Mouse (Mus musculus) adrenal gland, adult 2 months (tissue): ENCODE measurements around the gene Eif4ebp2. TPM values are rescaled to one million over a fixed set of nuclear protein-coding genes. Genes with fewer than 3 reads are reported as not detected.
"Not testable (repeated sequence)": the region's sequence is repeated elsewhere in the genome, so short reads cannot be mapped to it uniquely, and the experiment has no call there.

Experiments
- DNase-seq: peaks from one replicate; pipeline ENCODE4 v3.0.0; 2021
- polyA plus RNA-seq: library from polyadenylated mRNA; depleted of rRNA; stranded (reverse); fragments of >200 nt; gene quantifications from 2 replicates; pipeline ENCODE4 v1.2.3, GENCODE M21; 2012
- total RNA-seq, 2 experiments: library from RNA; stranded (reverse); gene quantifications; 2 replicates each; pipeline ENCODE4 v1.2.3; 2021

Gene Eif4ebp2
- total and polyA plus RNA-seq, 3 experiments = 88.7 to 96.2 (median 94.9) TPM

DNA sequence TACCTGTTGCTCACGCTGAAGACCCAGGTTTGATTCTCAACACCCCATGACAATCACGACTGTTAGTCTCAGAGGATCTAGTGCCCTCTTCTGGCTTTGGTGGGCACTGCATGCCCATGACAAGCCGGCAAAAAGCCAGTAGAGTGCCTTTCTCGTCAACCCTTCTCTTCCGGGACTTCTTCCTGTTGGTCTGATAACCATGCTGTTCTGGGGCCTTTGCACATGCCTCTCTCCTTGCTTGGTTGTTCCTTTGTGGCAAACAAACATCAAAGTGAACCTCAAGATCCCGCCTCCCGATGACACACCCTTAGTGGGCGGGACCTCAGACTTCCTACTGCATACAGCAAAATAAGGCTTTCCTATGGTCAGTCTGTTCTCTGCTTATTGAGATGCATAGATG, 13.8 kb upstream of the Eif4ebp2 start:
- DNase-seq = no peak

DNA sequence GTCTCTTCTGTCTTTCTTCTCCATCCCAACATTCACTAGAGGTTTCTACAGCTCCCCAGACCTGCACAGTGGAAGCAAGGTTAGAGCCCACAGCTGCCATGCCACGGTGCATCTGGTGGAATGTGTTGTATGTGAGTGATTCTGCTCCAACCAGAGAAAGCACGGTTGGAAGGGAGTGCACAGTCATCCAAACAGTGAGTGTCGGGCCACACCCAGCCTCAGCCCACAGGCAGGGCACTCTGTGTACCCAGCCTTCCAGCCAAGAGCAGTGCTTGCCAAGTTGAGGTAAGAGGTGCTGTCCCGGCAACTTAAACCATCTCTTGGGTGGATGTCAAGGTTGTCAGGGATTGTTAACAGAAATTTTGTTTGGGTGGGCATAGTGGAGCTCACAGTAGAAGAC, 12.5 kb upstream of the Eif4ebp2 start:
- DNase-seq = no peak

DNA sequence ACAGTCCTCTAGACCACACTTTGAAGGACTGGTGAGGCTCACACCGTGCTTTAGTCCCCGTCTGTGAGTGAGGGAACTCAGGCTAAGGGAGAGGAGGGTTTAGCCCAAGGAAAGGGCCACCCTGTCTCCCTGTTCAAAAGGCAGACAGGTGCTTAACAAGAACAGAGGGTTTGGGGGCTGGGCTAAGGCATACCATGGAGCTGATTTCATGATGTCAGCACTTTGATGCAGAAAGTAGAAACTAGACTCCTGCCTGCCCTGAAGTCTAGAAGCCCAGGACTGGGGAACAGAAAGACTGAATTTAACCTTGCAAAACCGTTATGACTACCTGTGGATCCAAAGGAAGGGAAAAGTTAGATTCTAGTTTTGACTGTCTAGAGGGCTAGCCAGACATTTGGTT, 4.7 kb upstream of the Eif4ebp2 start:
- DNase-seq = no peak

DNA sequence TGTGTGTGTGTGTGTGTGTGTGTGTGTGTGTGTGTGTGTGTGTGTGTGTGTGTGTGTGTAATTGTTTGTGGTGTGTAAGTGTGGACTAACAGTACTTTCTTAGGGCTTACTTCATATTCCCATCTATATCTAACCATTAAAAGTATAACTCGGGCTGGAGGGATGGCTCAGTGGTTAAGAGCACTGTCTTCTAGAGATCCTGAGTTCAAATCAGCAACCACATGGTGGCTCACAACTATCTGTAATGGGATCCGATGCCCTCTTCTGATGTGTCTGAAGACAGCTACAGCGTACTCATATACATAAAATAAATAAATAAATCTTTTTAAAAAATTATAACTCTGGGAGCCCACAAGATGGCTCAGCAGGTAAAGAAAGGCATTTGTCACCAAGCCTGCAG, 710 bp upstream of the Eif4ebp2 start:
- not testable (repeated sequence) for DNase-seq

DNA sequence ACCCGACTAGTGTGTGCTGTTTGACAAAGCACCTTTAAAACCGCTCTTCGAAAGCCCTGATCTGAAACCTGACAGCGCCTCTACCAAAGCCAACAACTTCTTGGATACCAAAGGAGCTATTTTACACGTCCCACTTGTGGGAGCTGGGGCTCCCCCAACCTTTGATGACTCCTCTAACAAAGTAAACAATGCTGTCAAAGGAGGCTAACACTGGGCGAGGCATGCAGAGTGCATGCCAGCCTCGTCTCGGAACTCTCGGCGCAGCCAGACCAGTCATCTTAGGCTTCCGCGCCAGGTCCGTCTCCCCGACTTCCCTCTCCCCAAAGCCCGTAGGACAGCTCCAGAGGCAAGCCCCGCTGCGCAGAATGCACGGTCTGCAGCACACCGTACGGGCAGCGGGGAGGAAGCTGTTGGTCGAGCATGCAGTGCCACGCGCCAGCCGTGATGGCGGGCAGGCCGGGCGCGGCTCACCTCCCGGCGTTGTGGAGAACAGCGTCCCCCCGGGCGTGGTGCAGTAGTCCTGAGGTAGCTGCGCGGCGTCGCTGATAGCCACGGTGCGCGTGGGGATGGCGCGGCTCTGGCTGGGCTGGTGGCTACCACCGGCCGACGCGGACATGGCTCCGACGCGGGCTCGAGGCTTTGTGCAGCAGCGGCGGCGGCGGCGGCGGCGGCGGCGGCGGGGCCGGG, 387 bp downstream of the Eif4ebp2 start:
- DNase-seq = peak; percentile 60

DNA sequence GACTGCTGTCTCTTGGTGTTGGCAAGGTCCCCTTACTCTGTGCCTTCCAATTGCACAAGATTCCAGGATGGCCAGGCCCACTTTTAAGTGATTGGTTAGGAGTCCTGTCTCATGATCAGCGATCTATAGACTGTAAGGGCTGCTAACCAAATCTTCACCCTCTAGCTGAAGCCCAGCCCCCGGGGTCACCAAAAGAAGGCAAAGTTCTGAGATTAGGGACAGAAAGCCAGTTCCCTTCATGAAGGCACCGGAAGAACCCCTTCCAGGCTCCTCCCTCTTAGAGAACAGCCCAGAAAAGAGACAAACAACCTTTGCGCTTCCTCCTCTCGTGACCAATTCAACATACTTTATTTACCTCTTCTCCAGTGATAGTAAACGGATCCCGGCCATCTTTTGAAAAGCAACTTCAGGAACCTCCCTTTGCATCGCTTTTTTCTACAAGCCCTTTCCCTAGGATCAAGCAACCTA, 964 bp downstream of the Eif4ebp2 start:
- DNase-seq = peak; percentile 68

DNA sequence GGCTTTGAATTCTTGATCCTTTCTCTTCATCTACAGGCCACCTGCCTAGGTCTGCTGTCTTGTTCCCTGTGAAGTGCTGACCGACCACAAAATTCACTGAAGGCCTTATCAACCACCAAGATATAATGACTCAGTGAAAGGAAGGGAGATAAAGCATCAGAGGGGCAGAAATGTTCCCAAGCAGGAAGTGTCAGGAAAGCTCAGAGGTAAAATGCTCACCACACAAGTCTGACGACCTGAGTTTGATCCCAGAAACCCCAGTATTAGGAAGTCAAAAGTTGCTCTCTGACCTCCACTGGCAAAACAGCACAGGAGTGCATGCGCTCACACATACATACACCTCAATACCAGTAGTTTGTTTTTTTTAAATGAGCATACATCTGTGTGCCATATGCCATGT, 3.6 kb downstream of the Eif4ebp2 start:
- no peak for DNase-seq

DNA sequence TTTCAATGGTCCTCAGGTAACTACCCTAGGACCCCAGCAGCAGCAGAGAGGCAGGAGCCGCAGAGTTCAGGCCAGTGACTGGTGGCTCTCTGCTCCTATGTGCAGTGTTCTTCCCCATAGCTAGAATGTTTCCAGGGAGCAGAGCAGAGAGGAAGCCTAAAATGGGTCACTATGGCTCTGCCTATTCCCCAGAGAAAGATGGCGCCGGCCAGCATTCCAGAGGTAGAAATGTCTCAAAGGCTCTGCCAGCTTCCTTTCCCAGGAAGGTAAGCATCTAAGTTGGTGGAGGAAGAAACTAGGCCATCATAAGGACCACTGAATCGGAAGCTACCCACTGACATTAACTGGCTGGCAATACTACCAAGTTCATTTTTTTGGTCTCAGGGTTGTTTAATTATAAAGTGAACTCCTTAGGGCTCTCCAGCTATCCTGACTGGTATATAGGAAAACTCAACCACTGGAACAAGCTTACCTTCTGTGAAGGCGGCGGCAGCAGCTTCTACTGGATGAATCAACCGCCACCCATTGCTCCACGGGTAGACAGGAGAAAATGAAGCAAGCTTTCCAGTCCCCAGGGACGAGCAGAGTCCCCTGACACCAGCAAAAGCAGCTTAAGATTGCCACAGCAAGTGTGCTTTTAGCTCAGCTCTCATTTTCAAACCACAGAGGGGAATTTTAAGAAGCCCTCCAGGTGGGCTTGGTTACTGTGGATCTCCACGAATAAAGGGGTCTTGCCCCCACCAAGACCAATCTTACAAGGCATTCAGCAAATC, 4.7 kb downstream of the Eif4ebp2 start:
- DNase-seq = no peak

DNA sequence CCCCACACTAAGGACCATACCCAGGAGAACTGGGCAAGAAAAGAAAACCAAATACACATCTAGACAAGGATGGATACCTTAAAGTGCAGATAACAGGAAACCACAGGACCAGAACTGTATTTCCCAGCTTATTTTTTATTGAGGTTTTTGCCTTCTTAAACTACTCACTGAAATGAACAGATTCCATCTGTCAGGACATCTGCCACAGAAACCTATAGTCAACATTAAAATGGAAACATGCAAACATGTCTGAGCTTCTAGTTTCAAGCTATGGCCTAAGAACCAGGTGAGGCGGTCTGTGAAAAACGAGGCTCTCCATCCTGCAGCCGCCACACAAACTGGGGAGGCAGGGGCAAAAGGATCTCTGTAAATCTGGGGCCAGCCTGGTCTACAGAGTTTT, 7.4 kb downstream of the Eif4ebp2 start:
- no peak for DNase-seq

DNA sequence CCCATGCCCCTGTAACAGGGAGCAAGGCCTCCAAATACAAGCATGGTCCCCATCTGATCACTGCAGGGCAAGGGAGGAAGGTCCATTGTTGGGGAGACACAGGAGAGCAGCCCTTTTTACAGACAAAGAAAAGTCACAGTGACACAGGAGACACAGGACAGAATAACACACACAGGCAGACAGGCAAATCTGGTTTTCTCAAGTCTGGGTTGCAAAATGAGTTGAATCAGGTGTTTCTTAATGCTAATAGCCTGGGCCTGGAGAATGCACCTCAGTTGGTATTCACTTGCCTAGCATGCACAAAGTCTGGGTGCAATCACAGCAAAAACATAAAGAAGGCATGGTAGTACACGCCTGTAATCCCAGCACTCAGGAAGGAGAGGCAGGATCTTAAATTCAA, 8.6 kb downstream of the Eif4ebp2 start:
- DNase-seq = no peak

DNA sequence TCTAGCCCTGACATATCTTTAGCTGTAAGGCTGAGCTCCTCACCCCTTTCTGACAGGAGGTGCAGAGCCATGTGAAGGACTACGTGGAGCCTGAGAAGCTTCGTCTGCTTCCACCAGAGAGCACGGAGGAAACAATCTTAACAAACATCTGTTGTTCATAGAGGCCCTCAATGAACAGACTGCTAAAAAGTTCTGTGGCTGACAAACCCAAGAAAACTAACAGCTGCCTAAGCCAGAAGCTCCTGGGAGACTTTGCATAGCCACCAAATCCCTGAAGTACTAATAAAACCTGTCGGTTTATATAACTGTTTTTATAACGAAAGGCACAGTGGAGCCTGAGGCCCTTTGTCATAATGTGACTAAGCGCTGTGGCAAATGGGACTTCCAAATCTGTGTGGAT, 9.0 kb downstream of the Eif4ebp2 start:
- DNase-seq = no peak

DNA sequence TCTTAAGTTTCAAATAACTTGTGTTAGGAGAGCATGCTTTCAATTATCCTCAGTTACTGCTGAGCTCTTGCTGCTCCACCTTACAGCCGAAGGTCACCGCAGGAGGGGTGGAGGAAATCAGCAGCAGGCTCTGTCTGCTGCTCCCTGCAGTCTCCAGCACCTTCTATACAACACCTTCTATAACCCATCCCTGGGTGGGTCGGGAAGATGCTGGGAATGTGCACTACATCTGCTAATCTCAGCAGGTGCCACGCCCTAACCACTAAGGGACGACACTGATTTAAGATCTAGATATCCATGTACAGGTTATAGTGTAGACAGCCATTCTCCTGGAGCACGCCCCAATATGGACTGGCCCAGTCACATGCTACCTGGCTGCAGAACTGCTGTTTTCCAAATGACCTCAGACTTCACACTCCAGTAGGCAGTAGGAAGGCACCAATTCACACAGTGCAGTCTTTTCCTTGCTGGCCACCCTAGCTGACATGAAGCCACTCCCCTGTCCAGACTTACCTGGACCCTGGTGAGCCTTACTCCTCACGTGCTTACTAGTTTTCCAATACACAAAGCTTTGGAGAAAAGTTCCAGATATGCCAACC, 12.2 kb downstream of the Eif4ebp2 start:
- DNase-seq = no peak

DNA sequence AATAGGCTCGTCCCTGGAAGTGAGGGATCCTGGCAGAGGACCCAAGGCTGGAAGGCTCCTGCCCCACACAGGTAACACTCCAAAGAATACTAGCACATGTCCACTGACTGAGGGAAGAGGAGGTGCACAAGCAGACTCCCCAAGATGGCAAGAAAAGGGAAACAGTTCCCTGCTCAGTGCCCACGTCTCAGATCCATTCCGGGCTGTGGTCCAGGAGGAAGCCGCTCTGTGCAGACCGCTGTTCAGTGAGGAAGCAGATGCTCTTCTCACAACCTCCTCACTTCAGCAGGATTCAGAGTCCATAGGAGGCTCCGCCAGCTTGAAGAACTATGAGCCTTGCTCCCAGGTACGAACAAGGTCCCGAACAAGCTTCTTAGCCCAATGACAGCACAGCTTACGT, 21.1 kb downstream of the Eif4ebp2 start:
- no peak for DNase-seq

DNA sequence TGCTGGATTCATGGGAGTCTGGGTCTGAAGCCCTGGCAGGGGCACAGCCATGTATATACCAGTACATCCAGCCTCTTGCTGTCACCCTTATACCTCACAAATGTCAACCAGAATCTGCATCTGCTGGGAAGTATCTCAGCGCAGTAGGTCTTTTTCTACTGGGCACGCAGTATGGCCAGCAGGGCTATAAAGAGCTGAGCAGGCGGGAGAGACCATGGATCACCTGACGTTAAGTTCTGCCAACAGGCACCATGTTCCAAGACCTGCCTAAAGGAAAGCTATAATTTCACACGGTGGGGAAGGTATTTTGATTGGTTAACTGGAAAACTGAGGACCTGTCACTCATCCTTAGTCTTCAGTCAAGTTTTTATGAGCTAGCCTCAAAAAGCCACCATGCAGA, 23.4 kb downstream of the Eif4ebp2 start:
- no peak for DNase-seq

DNA sequence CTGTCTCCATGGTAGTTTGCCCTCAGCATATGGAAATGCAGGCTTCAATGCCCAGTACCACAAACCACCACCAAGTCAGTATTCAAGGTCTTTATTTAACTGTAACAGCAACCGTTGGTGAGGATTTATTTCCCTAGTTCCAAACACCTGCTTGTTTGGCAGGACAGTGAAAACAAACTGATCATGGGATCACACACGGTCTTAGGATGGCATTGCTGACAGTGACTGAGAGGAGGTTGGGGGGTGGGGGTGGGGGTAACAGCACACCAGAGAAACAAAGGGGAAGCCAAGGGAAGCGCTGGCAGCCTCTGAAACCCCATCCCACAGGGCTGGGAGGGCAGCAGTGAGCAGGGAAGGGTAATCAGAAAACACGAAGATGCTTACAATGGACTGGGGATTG, 24.0 kb downstream of the Eif4ebp2 start:
- DNase-seq = no peak

DNA sequence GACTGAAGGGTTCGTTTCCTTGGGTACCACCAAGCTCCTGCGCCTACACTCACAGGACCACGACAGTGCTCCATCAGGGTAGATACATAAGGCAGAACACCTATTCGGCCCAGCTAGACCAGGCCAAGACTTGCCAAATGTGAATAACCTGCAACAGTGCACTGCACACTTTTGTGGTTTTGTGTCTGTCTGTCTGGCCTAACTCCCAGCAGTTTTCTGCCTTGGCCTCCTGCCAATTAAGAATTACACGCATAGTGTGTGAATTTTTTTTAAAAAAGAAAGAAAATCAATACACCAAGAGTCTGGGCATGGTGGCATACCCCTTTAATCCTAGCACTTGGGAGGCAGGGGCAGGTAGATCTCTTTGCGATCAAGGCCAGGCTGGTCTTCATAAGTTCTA, 24.5 kb downstream of the Eif4ebp2 start:
- no peak for DNase-seq

DNA sequence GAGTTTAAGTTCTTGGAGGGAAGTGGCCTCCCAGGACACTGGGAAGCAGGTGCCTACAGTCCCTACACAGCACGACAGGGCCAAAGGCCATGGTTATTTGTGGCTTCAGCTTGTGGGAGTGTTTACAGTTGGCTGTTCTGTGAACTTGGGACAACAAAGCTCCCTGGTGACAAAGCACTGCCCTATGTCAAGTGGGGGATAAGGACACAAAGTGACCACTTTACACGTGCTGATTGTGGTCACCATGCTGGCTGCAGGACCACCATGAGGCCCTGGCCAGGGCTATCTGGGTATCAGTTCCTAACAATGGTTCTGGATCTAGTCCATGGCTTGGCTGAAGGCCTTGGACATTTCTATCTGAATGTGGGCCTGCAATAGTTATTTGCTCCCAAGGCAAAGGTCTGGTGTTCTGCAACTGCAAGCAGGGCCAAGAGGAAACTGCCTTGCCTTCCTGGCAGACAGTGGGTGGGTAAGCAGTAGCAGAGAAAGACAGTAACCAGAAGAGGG, 26.2 kb downstream of the Eif4ebp2 start:
- DNase-seq = peak; percentile 59

DNA sequence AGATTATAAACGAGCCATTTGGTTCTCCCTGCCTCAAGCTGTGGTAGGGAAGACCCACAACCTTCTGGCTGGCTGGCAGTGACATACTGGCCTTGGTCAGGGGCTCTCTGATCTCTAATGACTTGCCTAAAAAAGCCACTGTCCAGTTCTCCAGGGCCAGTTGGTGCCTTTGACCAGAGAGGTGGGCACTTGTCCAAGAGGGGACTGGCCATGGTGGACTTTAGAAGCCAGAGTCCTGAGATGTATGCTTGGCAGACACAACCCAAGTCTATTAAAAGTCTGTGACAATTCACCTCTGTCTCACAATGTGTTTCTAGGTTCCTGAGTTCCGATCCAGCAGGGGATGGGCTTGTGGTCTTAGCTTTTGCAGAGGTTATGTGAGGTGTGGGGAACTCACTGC, 27.4 kb downstream of the Eif4ebp2 start:
- no peak for DNase-seq

DNA sequence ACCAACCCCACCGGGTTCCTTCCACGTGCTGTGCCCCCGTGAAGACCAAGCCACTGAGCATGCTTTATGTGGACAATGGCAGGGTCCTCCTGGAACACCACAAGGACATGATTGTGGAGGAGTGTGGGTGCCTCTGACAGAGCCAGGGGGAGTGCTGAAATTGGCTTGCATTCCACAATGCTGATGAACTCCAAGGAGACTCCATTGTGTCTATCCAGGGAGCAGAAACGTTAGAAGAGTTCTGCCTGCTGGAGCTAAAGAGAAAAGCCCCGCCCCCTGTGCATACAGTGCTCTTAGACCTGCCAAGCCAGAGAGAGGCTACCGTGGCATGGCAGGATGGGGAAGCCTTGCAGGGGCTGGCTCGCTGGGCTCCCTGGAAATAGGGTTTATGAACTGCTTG, 28.0 kb downstream of the Eif4ebp2 start:
- no peak for DNase-seq

DNA sequence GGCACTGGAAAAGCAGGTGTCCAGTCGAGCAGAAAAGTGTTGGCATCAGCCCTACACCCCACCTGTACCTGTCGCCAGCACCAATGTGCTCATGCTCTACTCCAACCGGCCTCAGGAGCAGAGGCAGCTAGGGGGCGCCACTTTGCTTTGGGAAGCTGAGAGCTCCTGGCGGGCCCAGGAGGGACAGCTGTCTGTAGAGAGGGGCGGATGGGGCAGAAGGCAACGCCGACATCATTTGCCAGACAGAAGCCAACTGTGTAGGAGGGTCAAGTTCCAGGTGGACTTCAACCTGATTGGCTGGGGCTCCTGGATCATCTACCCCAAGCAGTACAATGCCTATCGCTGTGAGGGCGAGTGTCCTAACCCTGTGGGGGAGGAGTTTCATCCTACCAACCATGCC, 29.2 kb downstream of the Eif4ebp2 start:
- no peak for DNase-seq

DNA sequence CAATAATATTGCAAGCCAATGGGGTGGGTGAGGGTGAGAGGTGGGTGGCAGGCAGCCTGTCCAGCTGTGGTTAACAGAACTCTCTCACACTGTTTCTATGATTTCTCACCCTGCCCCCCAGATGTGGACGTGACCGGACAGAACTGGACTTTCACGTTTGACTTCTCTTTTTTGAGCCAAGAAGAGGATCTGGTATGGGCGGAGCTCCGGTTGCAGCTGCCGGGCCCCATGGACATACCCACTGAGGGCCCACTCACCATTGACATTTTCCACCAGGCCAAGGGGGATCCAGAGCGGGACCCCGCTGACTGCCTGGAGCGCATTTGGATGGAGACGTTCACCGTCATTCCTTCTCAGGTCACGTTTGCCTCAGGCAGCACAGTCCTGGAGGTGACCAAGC, 29.6 kb downstream of the Eif4ebp2 start:
- no peak for DNase-seq

DNA sequence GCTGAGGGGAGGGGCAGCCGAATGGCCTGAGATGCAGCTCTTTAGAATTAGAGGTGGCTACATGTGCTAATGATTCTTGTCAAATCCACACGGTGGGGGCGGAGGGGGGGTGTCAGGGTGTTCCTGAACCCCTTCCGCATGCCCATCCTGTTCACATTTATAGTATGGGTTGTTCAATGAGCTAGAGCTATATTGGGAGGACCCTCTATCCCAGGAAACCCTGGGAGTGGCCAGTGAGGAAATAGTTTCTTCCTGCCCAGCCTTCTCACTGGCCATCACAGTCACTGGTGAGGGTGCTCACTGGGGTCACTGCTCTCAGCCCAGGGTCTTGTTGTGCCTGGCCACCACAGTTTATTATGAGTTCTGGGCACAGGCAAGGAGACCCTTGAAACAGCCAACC, 32.5 kb downstream of the Eif4ebp2 start:
- no peak for DNase-seq

DNA sequence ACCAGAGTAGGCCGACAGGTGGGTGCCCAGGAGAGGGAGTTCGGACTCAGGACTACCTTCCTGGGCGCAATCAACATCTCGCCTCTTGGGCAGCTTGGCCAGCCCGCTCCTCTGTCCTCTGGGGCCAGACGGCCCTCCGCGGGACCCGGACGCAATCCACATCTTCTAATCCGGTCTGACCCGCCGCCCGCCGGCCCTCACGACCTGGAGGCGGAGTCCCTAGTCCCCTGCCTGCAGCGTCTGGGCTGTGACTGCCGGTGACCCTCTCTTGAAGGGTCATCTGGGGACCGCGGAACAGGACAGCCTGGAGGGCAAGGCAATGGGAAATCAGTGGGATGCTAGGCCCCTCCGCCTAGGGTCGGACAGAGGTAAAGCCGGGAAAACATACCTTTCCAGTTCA, 33.3 kb downstream of the Eif4ebp2 start:
- no peak for DNase-seq
